Mouse (Mus musculus) fibroblast of lung, adult 2 months (primary cell): ENCODE measurements around the gene Olfr1043.
"Not testable (repeated sequence)": the region's sequence is repeated elsewhere in the genome, so short reads cannot be mapped to it uniquely, and the experiment has no call there.

Experiments used
- DNase-seq: peaks from one replicate; pipeline ENCODE4 v3.0.0-alpha.2; 2011; ENCODE audit warnings: low read depth

Gene Olfr1043

GRCm38 (mm10) chr2:86167422-86167821, at the start of gene Olfr1043:
Gene Olfr1043 (minus strand): TSS chr2:86167522.
- DNase-seq: no peak

- DNase-seq: no peak
Measured at GRCm38 (mm10) chr2:86202909-86203308, 35.6 kb upstream of the Olfr1043 start, which contains the start of gene Olfr1045. Gene Olfr1045 (minus strand): TSS chr2:86203009.

- no peak for DNase-seq
Measured at GRCm38 (mm10) chr2:86195863-86196262, 28.5 kb upstream of the Olfr1043 start.

GRCm38 (mm10) chr2:86185583-86185982, 18.3 kb upstream of the Olfr1043 start, which contains the start of gene Olfr52:
Gene Olfr52 (minus strand): TSS chr2:86185683.
- DNase-seq: no peak

GRCm38 (mm10) chr2:86179950-86180349, 12.6 kb upstream of the Olfr1043 start:
- no peak for DNase-seq

- no peak for DNase-seq
Measured at GRCm38 (mm10) chr2:86177720-86178119, 10.4 kb upstream of the Olfr1043 start, which contains the start of gene Olfr1044. Gene Olfr1044 (minus strand): TSS chr2:86177820.

GRCm38 (mm10) chr2:86175422-86175821, 8.1 kb upstream of the Olfr1043 start:
- not testable (repeated sequence) for DNase-seq

- DNase-seq: no peak
Measured at GRCm38 (mm10) chr2:86161738-86162137, 5.6 kb downstream of the Olfr1043 start, which contains the start of gene Olfr1042. Gene Olfr1042 (minus strand): TSS chr2:86161838.

- DNase-seq: no peak
Measured at GRCm38 (mm10) chr2:86146632-86147031, 20.7 kb downstream of the Olfr1043 start, which contains the start of gene Olfr1040. Gene Olfr1040 (minus strand): TSS chr2:86146732.

- no peak for DNase-seq
Measured at GRCm38 (mm10) chr2:86135828-86136227, 31.5 kb downstream of the Olfr1043 start, which contains the start of gene Olfr1039. Gene Olfr1039 (minus strand): TSS chr2:86135928.
